Mouse (Mus musculus) ovary, postnatal 14 days (tissue): ENCODE measurements at regions not wholly inside any gene's neighbourhood (a gene's known extent, or its start where the extent isn't known, plus 50 kb on each side); places are given as distances from the start of the nearest gene placed in this dataset.
"Not testable (repeated sequence)": the region's sequence is repeated elsewhere in the genome, so short reads cannot be mapped to it uniquely, and the experiment has no call there.

Experiments used
- DNase-seq: peaks from one replicate; pipeline ENCODE4 v3.0.0; 2022; ENCODE audit warnings: low spot score

GRCm38 (mm10) chr16:9016040-9016761 is 186.3 kb downstream of the 1810013L24Rik start:
- DNase-seq: no peak

- no peak for DNase-seq
Observed at GRCm38 (mm10) chr16:9016762-9017086, 186.8 kb downstream of the 1810013L24Rik start.

GRCm38 (mm10) chr16:9030717-9031116 is 200.8 kb downstream of the 1810013L24Rik start:
- DNase-seq: no peak

- DNase-seq: no peak
Observed at GRCm38 (mm10) chr16:9043271-9043670, 213.4 kb downstream of the 1810013L24Rik start.

GRCm38 (mm10) chr16:9046864-9047263 is 217.0 kb downstream of the 1810013L24Rik start:
- no peak for DNase-seq

DNA sequence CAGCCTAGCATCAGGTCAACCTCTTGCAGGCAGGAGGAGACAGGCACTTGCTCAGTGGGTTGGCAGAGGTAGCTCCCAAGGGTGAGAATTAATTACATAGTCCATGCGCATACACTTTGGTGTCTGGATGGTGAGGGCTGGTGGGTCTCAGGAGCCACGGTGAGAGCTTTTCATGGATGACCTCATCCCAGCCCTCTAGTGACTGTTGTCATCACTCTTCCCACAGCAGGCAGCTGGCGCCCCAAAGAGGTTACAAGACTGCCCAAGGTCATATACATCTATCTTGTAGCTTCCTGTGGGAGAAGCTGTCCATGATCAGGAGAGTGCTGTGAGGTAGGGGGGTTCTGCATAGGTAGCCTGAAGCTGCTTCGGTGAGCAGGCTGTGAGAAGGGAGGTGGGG is 224.5 kb downstream of the 1810013L24Rik start:
- DNase-seq: no peak

- DNase-seq: no peak
Observed at GRCm38 (mm10) chr16:9056430-9056829, 226.5 kb downstream of the 1810013L24Rik start.

GRCm38 (mm10) chr16:9071526-9071925 is 241.6 kb downstream of the 1810013L24Rik start:
- DNase-seq: no peak

GRCm38 (mm10) chr16:9071956-9072355 is 242.1 kb downstream of the 1810013L24Rik start:
- DNase-seq: not testable (repeated sequence)

GRCm38 (mm10) chr16:9074295-9074694 is 244.4 kb downstream of the 1810013L24Rik start:
- no peak for DNase-seq

GRCm38 (mm10) chr16:9077451-9077850 is 247.6 kb downstream of the 1810013L24Rik start:
- no peak for DNase-seq

- no peak for DNase-seq
Observed at GRCm38 (mm10) chr16:9078405-9078942, 248.6 kb downstream of the 1810013L24Rik start.

DNA sequence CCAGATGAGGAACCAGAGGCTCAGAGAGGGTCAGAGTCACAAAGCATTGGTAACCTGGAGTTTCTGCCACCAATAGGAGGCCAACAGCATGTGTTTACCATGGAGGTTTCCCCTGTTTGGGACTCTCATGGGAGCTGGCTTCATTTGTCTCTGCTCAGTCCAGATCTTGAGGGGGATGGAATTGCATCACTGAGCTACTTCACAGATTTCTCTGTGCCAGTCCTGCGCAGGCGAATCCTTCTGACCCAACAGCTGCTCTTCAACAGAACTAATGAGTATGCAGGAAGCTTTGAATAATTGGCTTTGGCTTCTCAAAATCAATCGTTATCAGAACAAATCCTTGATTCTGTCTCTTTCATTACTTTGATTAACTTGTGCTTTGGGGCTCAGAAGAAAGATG is 253.1 kb downstream of the 1810013L24Rik start:
- DNase-seq: no peak

GRCm38 (mm10) chr16:9083740-9084139 is 253.8 kb downstream of the 1810013L24Rik start:
- no peak for DNase-seq

DNA sequence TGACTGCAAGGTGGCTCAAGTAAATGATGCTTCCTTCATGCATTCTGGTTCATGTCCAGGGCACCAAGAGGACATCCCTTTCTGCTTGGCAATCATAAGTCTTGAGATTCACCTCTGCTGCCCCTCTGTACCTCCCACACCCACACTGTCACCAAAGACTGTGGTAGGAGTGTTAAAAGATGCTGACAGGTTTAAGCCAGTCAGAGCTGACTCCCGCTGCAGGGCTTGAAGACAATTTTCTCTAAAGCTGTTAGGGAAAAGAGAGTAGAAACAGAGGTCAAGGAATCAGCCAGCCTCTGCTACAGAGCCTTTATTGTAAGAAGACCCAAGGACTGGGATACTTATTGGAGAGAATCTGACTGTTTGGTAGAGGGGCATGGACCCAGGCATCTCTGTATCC is 254.7 kb downstream of the 1810013L24Rik start:
- DNase-seq: no peak

DNA sequence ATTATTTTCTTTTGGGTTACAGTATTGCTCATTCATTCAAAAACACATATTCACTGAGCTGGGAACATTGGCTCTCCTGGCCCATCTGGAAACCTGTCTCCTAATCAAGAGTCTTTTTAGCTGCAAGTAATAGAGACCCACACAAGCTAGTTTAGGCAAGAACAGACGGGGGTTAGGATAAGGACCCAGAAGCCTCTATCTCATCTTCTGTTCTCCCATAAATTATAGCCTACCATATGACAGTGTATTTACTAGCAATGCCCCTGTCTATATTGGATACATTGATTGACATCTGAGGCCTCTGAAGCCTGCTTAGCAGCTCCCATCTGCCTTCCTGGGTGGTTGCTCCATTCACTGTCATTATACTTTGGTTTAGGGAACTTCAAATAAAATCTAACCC is 255.2 kb downstream of the 1810013L24Rik start:
- no peak for DNase-seq

- DNase-seq: no peak
Observed at GRCm38 (mm10) chr16:9085977-9086376, 256.1 kb downstream of the 1810013L24Rik start.

DNA sequence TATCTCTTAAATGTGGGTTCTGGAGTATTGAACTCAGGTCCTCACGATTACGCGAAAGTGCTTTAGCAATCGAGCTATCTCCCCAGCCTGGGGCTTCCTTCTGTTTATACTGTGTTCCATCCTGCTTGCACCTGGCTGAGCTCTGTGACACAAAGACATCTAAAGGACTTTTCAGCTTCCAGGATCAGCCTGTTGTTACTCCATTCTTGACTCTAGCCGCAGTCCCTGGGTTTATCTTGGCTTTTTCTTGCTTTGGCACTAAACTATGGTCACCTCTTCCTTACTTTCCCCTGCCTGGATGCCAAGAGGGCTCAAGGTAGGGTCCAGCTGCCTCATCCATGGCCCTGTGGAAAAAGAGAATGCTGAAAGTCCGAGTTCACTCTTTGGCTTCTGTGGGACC is 261.9 kb downstream of the 1810013L24Rik start:
- DNase-seq: no peak

DNA sequence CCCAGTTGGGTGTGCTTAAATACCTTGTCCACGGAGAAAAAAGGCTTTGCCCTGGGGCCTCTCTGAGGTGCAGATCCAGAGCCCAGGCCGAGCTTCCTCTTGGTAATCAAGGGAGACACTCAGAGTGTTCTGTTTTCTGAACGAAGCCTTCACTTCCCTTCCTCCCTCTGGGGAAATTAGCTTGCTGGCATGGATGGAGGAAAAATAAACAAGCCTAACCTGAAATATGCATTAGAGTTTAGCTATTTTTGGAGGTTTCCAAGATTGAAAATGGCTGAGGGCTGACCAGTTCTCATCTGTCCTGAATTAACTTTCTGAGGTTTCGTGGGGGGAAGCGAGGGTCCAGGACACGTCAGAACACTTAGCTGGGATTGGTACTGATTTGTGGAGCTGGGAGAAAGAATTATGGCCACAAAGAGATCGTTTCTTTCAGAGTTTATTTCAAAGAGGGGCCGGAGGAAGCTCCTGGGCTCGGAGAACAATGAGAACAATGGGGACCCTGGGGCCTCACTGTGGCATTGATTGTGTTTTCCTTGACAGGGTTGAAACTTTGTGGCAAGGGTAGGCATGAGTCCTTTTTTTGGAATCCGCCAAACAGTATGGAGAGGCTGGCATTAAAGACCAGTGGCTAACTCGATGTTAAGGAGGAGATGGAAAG is 262.4 kb downstream of the 1810013L24Rik start:
- DNase-seq: no peak

GRCm38 (mm10) chr16:9093593-9093992 is 263.7 kb downstream of the 1810013L24Rik start:
- no peak for DNase-seq

DNA sequence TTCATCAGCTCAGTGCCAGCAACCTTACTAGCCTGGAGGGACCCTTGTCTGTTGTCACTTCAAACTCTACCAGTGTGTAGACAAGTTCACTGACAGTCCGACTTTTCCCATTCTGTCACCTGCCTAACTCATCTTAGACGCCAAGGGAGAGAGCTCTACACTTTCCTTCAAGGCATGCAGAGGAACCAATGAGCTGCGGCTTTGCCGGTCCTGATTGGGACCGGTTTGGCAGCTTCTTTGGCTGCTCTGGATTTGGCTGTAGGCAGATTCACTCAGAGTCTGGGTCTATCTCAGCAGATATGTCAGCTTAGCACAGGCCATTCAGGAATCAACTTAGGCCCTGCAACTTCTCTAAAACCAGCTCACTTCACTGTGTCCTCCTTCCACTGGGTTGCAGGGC is 264.3 kb downstream of the 1810013L24Rik start:
- no peak for DNase-seq

DNA sequence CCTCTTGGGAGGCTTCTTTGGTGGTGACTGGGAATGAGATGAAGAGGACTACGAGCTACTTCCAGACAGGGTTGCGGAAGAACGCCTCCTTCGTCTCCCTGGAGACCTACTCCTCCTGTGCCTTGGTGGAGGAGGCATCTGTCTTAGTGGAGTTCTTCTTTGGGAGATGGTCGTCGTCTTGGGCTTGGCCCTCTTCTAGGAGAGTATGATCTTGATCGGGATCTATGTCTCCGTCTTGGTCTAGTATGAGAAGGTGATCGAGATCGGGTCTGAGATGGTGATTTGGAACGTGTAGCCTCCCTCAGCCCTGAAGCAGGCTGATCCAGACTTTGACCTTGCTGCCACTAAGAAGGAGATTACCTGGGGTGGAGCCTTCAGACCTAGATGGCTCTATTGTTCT is 276.3 kb downstream of the 1810013L24Rik start:
- no peak for DNase-seq

DNA sequence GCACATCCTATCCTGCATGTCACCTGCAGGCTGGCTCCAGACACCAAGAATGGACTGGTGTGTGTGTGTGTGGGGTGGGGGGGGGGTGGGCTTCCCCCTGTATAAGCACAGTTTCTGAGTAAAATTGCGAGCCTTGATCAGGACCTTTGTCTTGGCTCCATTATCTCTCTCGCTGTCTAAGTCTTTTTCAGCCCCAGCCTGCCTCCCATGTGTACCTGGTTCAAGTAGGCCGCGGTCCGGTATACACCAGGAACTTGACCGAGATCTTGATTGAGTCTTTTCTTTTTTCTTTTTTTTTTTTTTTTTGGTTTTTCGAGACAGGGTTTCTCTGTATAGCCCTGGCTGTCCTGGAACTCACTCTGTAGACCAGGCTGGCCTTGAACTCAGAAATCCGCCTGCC is 276.8 kb downstream of the 1810013L24Rik start:
- not testable (repeated sequence) for DNase-seq

- no peak for DNase-seq
Observed at GRCm38 (mm10) chr16:9113801-9114200, 283.9 kb downstream of the 1810013L24Rik start.
